Mouse (Mus musculus) ES-Bruce4 (cell line): ENCODE results near the gene Ern1.

Experiments used
- CTCF ChIP-seq: IDR thresholded peaks from one replicate; pipeline ENCODE4 v1.8.1; 2011; ENCODE audit warnings: low read depth, low read length
- POLR2A ChIP-seq: IDR thresholded peaks from one replicate; pipeline ENCODE4 v1.8.1; 2011; ENCODE audit warnings: low read length; ENCODE audit not compliant: insufficient read depth

- no peak for TF ChIP-seq POLR2A
- no peak for TF ChIP-seq CTCF
Observed at GRCm38 (mm10) chr11:106519519-106519918, 31.9 kb upstream of the Ern1 start.
